Mouse (Mus musculus): ENCODE results near the gene Akap7.

Akap7 gene

DNA sequence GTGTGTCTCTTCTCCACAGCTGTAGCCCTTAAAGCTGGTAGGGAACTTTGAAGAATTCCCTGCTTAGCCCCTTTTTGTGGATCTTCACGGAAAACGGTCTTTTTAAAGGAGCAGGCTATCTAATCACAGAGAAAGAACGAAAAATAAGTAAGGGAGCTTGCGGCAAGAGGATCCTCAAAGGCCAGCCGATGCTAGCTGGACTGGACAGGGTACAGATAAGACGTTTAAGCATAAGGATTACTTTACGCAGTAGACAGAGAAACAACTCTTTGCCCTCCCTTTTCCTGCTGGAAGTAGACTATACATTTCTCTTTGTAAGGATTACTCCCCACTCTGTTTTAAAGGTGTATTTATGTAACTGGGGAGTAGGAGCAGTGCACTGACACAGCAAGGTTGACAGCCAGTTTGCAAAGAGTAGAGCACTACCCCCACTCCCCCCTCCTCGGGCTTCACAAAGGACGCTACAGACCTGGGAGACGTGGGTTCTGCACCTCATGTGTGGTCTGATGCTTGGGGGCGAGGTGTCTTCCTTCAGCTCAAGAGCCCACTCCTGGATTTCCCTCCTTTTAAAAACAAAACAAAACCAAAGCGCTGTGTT is 9.9 kb downstream of the Akap7 start:
- DNase-seq = no peak

DNA sequence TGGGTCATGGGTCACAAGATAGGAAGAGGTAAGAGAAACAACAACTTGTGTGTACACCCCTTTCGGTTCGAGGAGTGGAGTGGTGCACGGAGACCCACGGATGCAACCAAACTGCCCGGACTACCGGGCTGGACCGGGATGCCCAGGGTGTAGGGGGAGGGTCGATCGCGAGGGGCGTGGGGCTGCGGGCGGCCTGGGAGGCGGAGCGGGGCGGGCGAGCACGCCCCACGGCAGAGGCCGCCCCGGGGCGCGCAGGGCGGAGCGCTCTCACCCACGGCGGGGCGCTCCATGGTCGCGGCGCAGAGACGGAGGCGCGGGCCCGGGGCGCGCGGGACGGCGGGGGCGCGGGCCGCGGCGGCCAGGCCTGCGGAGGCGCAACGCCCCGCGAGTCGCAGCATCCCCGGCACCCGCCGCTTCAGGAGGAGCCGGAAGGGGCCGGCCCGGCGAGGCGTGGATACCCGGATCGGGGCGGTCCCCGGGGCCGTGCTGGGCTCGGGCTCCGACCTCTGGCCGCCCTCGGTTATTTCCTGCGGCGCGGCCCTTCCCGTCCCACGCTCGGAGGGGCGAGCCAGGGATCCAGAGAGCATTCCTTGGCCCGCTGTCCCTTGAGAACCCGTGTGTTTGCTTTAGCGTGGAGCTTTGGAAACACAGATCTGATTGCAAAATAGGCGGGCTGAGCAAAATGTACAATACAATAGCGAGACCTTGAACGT is 10.9 kb downstream of the Akap7 start:
- DNase-seq = peak; percentile 52 to 59

DNA sequence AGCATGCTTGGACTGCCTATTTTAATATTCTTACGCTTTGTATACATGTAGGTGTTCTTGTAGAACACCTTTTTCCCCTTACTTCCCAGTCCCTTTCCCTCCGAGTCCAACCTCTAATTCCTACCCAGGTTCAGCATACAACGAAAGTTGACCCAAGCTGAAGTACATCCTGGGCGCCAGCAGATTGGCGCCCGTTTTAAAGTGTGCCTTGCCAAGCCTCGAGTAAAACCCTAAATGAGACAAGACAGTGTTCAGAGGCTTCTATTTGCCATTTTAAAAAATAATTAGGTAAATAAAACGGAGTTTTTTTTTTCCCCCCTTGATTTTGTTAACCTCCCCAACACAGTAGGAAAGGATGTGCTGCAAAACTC is 11.4 kb downstream of the Akap7 start:
- DNase-seq = no peak

DNA sequence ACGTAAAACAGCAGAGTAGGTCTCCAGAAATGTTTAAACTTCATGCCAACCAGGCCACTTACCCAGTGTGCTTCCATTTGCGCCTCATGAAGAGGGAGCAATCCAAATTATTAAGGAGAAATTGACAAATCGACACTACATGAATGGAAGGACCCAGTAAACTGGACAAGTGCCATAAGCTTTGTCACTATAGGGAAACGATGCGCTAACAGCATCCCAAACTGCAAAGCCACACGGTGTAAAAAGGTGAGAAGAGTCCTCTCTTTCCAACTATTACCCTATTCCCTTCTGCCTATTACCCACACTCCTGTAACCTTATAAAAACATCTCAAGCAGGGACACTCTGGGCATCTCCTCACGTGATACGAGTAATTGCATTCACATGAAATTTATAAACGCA is 11.8 kb downstream of the Akap7 start:
- no peak for DNase-seq

DNA sequence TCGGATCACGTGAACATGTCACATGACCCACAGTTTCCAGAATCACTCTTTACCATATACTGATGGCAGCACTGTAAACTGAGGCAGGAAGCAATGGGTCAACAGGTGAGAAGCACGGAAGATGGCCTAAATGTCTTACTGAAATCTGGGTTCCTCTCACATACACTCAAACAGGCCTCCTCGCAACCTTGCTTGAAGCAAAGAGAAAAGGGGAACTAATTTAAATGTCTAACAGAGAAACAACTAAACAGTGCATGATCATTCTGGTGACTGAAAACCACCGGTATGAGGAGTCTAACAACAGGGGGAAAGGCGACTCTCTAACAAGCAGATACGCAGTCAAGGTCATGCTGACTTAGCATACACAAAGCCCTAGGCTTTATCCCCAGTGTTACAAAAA is 12.7 kb downstream of the Akap7 start:
- no peak for DNase-seq

DNA sequence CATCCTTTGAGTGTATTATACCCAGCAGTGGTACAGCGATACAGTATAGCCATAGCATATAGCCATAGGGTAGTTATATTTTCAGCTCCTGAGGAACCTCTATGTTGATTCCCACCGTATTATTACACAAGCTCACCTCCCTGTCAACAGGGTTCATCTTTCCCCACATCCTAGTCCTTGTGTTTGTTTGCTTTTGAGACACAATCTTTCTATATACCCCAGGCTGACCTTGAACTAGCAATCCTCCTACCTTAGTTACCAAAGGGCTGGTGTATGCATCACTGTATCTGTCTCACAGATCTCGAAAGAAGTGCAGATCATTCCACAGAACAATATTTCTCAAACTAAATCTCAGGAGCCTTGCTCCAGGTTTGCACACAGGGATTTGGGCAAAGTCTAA is 13.9 kb downstream of the Akap7 start:
- DNase-seq = no peak

DNA sequence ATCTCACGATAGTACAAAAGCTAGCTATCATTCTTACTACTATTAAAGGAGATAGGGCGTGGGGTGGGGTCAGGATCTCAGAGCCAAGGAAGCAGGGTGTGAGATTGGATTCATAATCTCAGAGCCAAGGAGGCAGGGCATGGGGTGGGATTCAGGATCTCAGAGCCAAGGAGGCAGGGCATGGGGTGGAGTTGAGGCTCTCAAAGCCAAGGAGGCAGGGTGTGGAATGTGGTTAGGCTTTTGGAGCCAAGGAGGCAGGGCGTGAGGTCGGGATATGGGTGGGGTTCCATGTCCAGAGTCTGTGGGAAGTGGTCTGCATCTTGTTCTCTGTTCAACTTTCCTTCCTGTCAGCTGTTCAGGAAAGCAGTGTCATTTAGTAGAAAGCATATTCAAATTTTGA is 16.6 kb downstream of the Akap7 start:
- no peak for DNase-seq

DNA sequence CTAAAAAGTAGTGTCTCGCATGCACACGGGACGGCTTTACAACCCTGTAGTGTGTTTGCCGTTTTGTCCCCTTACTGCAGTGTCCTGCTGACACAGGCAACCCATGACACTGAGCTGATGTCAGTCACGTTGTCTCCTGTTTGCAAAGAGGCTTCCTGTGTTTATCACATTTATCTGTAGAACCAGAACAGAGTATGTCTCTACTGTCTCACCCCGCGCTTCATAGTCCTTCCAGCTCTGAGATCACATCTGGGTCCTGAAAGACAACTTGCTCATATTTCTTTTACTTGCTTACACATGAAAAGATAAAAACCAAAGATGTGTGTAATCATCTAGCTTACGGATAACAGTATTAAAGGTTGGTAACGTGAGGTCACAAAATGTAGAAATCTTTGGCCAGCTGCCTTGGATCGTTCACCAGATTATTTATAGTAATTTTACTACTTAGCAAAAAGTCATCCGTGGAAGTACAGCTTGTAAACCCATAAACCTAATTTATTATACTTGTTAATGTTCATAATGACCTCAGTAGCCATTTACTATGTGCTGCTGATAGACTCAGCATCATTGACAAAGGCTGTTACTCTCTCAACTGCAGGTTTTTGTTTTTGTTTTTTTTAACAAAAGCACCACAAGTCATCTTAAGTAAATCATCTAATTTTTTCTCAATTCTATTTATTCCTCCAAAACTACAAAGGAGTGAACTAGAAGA is 22.4 kb downstream of the Akap7 start:
- no peak for DNase-seq

DNA sequence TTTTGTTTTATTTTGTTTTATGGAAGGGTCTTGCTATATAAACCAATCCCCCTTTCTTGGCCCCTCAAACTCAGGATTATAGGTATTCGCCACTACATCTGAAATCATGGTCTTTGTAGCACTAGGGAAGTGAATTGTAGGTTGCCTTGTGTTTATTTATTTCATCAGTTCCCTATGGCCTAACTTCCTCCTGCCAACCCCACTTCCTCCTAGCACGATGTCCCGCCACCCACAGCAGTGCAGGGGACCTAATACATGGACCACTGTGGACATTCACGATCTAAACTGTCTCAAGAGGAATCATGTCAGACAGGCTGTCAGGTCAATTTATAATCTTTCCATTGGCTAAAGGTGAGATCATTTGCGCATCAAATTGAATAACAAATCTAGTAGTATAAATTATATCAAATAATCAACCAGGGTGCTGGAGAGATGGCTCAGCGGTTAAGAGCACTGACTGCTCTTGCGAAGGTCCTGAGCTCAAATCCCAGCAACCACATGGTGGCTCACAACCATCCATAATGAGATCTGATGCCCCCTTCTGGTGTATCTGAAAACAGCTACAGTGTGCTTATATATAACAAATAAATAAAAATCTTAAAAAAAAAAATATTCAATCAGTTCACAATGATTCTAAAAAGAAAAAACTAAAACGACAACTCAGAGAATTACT is 23.1 kb downstream of the Akap7 start:
- no peak for DNase-seq

DNA sequence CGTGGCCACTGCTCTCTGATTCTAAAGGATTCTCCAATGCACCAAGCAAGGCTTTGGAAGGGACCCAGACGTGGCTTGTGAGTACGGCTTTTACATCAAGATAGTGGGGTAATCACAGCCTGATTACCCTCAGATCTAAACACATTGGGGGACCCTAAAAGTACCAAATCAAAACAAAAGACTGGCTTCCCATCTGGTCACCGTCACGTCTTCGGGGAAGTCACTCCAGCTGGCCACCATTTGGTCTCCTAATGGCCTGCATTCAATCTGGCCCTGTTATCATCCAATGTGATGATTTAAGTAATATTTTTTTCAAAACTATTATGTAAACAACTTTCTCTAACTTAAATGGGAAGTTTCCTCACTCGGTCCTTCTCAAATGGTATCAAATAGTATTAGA is 24.3 kb downstream of the Akap7 start:
- no peak for DNase-seq

DNA sequence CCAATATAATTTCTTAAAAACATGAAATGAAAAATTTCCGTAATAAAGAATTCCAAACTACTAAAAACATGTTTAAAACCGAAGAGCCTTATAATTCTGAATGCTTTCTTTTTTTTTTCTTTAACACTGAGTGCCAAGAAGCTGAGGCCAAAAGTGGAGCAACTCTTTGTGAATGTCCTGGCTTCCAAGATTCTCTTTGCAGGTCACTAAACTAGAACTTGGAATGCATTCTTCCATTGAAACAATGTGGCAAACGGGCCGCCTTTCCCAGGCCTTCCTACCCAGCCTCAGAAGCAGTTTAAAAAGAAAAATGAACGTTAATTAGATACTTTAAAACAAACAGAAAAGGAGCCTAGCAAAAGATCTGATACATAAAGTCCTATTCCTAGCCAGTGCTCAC is 27.5 kb downstream of the Akap7 start:
- no peak for DNase-seq

DNA sequence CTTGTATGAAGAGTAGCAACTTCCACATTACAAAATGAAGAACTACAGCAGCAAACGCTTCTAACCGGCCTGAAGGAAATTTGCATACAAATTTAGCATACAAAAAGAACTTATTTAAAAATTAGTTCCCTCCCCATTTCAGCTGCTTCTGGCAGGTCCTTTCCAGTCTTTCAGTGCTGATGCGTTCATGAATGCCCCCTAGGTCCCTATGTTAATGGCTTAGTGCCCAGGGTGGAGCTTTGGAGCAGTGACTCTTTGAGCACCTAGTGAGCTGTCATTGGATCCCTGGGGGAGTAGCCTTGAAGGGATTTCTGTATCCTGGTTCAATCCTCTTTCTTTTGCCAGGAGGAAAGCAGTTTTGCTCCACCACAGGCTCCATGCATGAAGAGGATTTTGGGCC is 28.3 kb downstream of the Akap7 start:
- no peak for DNase-seq

DNA sequence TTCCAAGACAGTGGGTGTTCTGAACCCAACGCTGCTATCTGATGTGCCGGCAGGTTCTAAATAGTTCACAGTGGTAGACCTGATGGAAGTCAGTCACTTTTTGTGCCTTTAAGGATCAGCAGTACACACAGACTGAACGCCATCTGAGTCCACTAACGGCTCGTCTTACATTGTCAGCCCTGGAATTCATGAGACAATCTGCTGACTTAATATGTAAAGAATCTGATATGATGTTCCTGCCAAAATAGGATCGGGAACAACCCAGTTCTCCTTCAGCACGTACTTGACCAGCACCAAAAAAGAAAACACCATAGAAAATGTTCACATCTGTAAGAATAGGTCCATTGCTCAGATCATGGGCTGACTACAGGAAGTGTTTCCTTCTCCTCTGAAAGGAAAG is 32.2 kb downstream of the Akap7 start:
- no peak for DNase-seq

DNA sequence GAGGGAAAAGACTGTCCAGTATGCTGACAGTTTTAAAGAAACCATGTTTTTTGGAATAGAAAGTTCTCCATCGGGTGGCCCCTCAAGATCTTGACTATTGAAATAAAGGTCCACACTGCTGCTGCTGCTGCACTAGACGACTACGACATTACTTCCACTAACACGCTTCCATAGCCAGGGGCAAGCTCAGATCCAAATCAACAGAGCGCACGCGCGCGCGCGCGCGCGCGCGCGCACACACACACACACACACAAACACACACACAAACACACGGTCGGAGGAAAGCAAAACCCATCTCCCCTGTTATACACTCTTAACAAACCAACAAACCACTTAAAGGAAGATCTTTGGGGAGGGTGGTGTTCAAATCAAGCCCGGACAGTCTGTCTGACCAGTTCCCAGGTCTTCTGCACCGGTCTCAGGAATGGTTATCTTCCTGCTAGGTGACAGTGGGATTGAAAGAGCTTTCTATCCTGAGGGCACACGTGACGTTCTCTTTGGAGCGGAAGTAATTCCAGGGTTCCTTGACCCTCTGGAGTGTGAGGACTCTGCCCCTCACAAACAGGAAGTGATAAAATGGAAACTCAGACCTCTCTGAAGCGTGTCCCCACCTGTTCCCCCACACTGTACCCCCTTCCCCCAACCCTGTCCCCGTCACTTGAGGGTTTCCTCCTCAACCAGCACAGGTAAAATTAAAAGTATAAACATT is 32.9 kb downstream of the Akap7 start:
- no peak for DNase-seq

DNA sequence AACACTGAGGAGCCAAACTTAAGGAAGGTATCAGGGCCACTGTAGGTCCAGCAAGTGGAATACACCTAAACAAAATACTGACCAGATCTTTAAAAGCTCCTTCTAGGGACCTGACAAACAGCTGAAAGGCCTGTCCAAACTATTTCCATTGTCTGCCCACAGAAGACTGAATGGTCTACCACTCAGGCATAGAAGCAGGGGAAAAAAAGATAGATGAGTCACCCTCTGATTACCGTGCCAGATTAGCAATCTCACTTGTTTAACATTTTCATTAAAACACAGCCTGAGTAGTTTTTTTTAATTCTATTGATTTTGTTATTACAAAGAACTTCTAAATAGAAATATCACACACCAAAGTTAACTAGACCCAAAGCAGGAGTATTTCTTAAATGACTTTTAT is 33.9 kb downstream of the Akap7 start:
- DNase-seq = no peak

DNA sequence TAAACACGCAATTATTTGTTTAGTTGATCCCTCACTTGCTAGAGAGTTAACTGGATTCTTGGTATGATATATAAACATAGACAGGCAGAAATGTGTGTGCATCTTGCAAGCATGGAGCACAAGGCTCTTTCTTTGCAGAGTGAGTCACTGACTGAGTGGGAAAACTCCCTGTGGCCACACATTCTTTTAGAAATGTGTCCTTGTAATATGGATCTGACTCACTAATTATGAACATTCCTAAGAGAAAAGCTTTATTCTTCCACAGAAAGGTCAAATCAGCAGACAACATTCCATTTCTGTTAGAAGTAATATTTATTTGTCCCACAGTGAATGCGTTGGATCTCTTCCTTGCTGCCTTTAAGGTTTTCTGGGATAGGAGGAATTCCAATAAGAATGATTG is 35.9 kb downstream of the Akap7 start:
- DNase-seq = no peak

DNA sequence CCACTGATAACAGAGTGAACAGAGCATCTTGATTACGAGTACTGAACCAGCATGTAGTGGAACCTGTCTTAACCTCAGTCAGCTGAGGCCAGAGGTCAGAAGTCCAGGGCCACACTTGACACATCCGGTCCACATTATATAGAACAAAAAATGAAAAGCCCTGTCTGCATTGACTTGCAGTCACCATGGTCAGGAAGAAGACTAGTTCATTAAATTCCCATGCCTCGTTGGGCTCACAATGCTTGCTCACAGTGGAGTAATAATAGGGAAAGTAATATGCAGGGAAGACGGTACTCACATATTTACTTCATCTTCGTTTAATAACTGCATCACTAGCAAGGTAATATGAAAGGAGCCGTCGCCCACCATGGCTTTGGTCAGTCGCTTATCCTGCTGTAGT is 36.5 kb downstream of the Akap7 start:
- DNase-seq = no peak

DNA sequence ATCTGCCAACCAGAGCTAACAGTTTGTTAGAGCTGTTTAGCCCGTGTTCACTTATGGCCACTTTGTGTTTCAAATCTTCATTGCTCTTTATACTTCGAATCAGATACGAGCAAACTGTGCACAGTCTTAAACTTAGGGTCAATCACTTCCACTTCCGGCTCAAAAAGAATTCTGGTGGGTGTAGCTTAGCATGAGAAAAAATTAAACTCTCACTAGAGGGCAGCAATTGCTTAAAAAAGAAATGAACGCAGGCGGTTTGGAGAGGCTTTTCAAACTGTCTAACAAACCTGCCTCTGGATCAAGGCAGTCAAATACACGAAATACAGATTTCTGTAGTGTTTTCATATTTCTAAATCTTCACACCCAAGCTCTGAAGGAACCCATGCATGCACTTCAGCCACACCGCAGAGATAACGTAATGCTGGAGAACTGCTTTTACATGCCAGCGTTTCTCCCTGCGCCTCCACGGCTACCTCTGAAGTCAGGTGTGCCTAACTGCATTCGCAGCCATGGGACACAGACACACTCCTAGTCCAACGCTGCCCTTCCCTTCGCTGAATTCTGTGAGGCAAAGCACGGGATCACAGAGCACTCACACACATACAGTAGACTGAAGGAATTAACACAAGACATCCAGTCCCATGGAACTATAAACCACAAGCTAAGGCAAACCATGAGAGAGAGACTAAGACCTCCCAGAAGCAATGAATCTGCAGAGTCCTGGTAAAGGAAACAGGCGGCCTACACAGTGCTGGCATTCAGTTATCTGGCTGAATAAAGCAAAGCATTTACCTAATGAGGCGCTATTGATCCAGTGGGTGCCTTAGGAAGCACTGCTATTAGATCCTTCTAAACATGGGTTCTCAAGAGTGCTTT is 39.0 kb downstream of the Akap7 start:
- no peak for DNase-seq

DNA sequence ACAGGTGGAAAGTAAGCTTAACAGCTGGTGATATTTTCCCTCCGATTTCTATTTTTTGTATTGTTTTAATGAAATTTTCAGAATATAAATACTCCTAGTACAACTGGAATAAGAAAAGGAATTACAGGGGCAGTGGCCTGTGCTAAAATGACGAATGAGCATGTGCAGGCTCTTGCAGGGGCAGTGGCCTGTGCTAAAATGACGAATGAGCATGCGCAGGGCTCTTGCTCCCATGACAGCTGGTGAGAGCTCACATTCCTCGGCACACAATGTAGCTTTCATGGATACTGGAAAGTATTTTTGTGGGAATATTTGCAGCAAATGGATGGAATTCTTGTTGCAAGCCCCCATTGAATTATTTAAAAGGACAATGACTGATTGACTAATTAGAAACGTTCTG is 46.5 kb downstream of the Akap7 start:
- no peak for DNase-seq

DNA sequence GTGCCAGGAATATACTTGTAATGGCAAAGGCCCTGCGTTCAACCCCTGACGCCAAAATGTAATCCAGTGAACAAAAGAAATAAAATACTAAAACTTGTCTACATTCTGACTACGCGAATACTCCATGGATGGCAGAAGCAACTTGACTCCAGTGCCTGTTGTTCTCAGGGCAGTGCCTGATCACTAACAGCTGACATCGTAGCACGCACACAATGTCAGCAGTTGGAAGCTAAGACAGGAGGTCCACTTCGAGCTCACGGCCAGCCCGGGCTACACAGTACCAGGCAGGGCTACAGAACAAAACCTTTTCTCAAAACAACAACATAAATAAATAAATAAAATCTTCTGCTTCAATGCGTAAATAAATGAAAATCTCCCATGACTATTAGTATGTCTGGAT is 46.9 kb downstream of the Akap7 start:
- DNase-seq = no peak

DNA sequence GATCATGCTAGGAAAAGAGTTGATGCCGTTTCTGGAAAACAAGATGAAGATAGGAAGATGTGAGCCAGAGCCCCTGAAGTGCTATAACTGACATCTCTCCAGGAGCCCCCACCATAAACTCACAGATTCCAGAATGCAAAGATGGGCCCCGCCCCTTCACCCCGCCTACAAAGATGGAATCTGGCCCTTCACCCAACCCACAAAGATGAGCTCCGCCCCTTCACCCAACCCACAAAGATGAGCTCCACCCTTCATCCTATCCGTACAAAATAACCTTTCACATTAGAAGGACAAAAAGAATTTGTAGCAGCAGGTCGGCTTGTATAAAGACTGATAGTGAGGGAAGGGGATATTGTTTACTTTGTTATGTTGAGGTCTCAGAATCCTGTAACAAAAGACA is 49.5 kb downstream of the Akap7 start:
- DNase-seq = no peak

DNA sequence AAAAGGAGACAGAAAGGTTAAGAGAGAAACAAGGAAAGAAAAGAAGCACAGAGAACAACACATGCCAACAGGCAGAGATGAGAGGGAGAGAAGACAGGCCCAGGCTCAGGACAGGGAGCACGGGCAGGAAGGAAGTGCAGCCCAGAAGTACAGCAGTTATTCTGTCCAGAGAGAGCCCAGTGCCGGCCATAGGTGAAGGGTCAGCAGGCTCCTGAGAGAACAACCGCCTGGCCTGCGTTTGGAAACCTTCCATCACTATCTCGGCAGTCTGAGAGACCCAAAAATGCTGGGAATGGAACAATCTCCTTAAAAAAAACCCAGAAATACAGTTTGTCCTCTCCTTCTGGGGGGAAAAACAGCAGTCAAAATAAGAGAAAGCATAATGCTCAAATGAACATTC is 50.2 kb downstream of the Akap7 start:
- DNase-seq = no peak
